Mouse (Mus musculus) ES-Bruce4 (cell line): ENCODE data around the gene Scamp4.

Experiments
- CTCF ChIP-seq: IDR thresholded peaks from one replicate; pipeline ENCODE4 v1.8.1; 2011; ENCODE audit warnings: low read depth, low read length
- EP300 ChIP-seq: IDR thresholded peaks from 2 replicates; pipeline ENCODE4 v1.6.1; 2011; ENCODE audit warnings: low read depth, low read length; ENCODE audit not compliant: insufficient read depth
- POLR2A ChIP-seq: IDR thresholded peaks from one replicate; pipeline ENCODE4 v1.8.1; 2011; ENCODE audit warnings: low read length; ENCODE audit not compliant: insufficient read depth

- no peak for TF ChIP-seq CTCF
- TF ChIP-seq POLR2A: no peak
- no peak for TF ChIP-seq EP300
Measured at GRCm38 (mm10) chr10:80653156-80653720, 50.6 kb downstream of the Scamp4 start.
